Mouse (Mus musculus): ENCODE results near the gene Orm2. TPM values are rescaled to one million over a fixed set of nuclear protein-coding genes. Genes with fewer than 3 reads are reported as not detected.

Gene Orm2
- total and polyA plus RNA-seq, 3 experiments = not detected

- no peak for TF ChIP-seq JUN (IDR thresholded peaks at IDR 0.05; ENCODE audit: insufficient read depth, low read depth, low read length)
- TF ChIP-seq SMC3 (IDR thresholded peaks at IDR 0.05; ENCODE audit: low read depth, low read length) = peak; percentile 69
- no peak for TF ChIP-seq NELFE (IDR thresholded peaks at IDR 0.05; ENCODE audit: low read depth, low read length)
- TF ChIP-seq ELF1 (IDR thresholded peaks at IDR 0.05; ENCODE audit: low read depth, low read length) = no peak
- TF ChIP-seq CTCF (conservative IDR thresholded peaks at IDR 0.05 in 1 of 2, IDR thresholded peaks at IDR 0.05 in 1 of 2; ENCODE audit: low read depth in 2 of 2, low read length in 2 of 2) = peak in 1 of 2 experiments; percentile 66; a peak in 2 of 4 replicates
- peak; percentile 52 for TF ChIP-seq RAD21 (IDR thresholded peaks at IDR 0.05; ENCODE audit: low read depth, low read length)
- in situ Hi-C loops (cut with MboI; ENCODE audit: low pct_ligation_motif_present, low pct_unique_long_range_greater_than_20kb, low sequenced_read_pairs) = no loop called here
- no peaks in the 10 kb centered on the region for H3K27me3 ChIP-seq (replicated peaks)
- H3K9ac ChIP-seq (ENCODE audit: insufficient read depth, low read depth) = no peak overlapping the region
- 0 out of 2 replicates have a peak, but pooled peaks cover 2% of the 10 kb centered on the region for H3K79me2 ChIP-seq (replicated peaks; ENCODE audit: control insufficient read depth, extremely low read depth, insufficient read depth, poor library complexity, severe bottlenecking)
- no peak overlapping the region for H3K27ac ChIP-seq (ENCODE audit: insufficient read depth, low read depth)
- H3K4me2 ChIP-seq (ENCODE audit: insufficient read depth, low read depth, poor library complexity, severe bottlenecking) = no peak overlapping the region
- dilution Hi-C loops (cut with MboI; ENCODE audit: extremely low pct_ligation_motif_present, extremely low pct_unique_long_range_greater_than_20kb, low sequenced_read_pairs) = no loop called here
- no peaks in the 10 kb centered on the region for H3K9me3 ChIP-seq (replicated peaks; ENCODE audit: low read length)
- DNase-seq (ENCODE audit: extremely low read depth) = no peak
- H3K36me3 ChIP-seq (replicated peaks in 1 of 2; ENCODE audit: control insufficient read depth in 1 of 2, insufficient read depth in 1 of 2, low read length in 1 of 2) = peaks cover 99 to 100% of the 10 kb centered on the region in 2 experiments
- no peak overlapping the region for H3K4me3 ChIP-seq (replicated peaks in 1 of 3; ENCODE audit: low read depth in 2 of 3, low read length in 2 of 3, poor library complexity in 1 of 3)
- peaks cover 0 to 2% of the 10 kb centered on the region in 2 experiments; a peak in 2 of 4 replicates for H3K4me1 ChIP-seq (ENCODE audit: control insufficient read depth in 1 of 2, insufficient read depth in 2 of 2)
These were observed 15.2 kb downstream of the Orm2 start for GRCm38 (mm10) chr4:63377483-63377882.

GRCm38 (mm10) chr4:63382676-63383369, 20.6 kb downstream of the Orm2 start:
- Histone ChIP-seq H3K4me1 (ENCODE audit: control insufficient read depth in 1 of 2, insufficient read depth in 2 of 2) (peaks cover 19 to 42% of the 10 kb centered on the region in 2 experiments), H3K9me3 (replicated peaks; ENCODE audit: low read length) (no peaks in the 10 kb centered on the region), H3K27me3 (replicated peaks) (no peaks in the 10 kb centered on the region), H3K4me2 (ENCODE audit: insufficient read depth, low read depth, poor library complexity, severe bottlenecking) (no peak overlapping the region), H3K9ac (ENCODE audit: insufficient read depth, low read depth) (no peak overlapping the region), H3K4me3 (replicated peaks in 1 of 3; ENCODE audit: low read depth in 2 of 3, low read length in 2 of 3, poor library complexity in 1 of 3) (no peak overlapping the region), H3K27ac (ENCODE audit: insufficient read depth, low read depth) (no peak overlapping the region), H3K79me2 (replicated peaks; ENCODE audit: control insufficient read depth, extremely low read depth, insufficient read depth, poor library complexity, severe bottlenecking) (peaks cover 16% of the 10 kb centered on the region), H3K36me3 (replicated peaks in 1 of 2; ENCODE audit: control insufficient read depth in 1 of 2, insufficient read depth in 1 of 2, low read length in 1 of 2) (peaks cover 82 to 96% of the 10 kb centered on the region in 2 experiments)
- no peak for DNase-seq (ENCODE audit: extremely low read depth)
- dilution Hi-C loops (cut with MboI; ENCODE audit: extremely low pct_ligation_motif_present, extremely low pct_unique_long_range_greater_than_20kb, low sequenced_read_pairs) = no loop called here
- in situ Hi-C loops (cut with MboI; ENCODE audit: low pct_ligation_motif_present, low pct_unique_long_range_greater_than_20kb, low sequenced_read_pairs) = no loop called here
- TF ChIP-seq NELFE (IDR thresholded peaks at IDR 0.05; ENCODE audit: low read depth, low read length) (no peak), JUN (IDR thresholded peaks at IDR 0.05; ENCODE audit: insufficient read depth, low read depth, low read length) (no peak), HCFC1 (IDR thresholded peaks at IDR 0.05; ENCODE audit: low read depth, low read length) (no peak), MYC (IDR thresholded peaks at IDR 0.05; ENCODE audit: low read depth, low read length) (no peak), SIN3A (IDR thresholded peaks at IDR 0.05; ENCODE audit: low read length) (no peak), UBTF (IDR thresholded peaks at IDR 0.05; ENCODE audit: low read depth, low read length) (no peak), USF2 (conservative IDR thresholded peaks at IDR 0.05; ENCODE audit: low read depth, low read length) (no peak), JUND (conservative IDR thresholded peaks at IDR 0.05; ENCODE audit: low read depth, low read length) (no peak), ELF1 (IDR thresholded peaks at IDR 0.05; ENCODE audit: low read depth, low read length) (no peak), CTCF (conservative IDR thresholded peaks at IDR 0.05 in 1 of 2, IDR thresholded peaks at IDR 0.05 in 1 of 2; ENCODE audit: low read depth in 2 of 2, low read length in 2 of 2) (no peak), MAZ (IDR thresholded peaks at IDR 0.05; ENCODE audit: low read depth, low read length) (no peak), IRF4 (IDR thresholded peaks at IDR 0.05; ENCODE audit: low read depth, low read length) (no peak), E2F4 (IDR thresholded peaks at IDR 0.05; ENCODE audit: insufficient replicate concordance, low read depth, low read length) (no peak), MEF2A (IDR thresholded peaks at IDR 0.05; ENCODE audit: borderline replicate concordance, low read depth, low read length) (no peak), KAT2A (IDR thresholded peaks at IDR 0.05; ENCODE audit: insufficient replicate concordance, low read length) (no peak), RAD21 (IDR thresholded peaks at IDR 0.05; ENCODE audit: low read depth, low read length) (no peak), GABPA (IDR thresholded peaks at IDR 0.05; ENCODE audit: insufficient replicate concordance, low read depth, low read length) (no peak)

Data from CH12.LX (cell line).